Mouse (Mus musculus): Measurements from ENCODE around the gene Gm37419. TPM values are rescaled to one million over a fixed set of nuclear protein-coding genes. Genes with fewer than 3 reads are reported as not detected.

The Gm37419 gene
- total RNA-seq, 2 experiments from 2014 or later: not detected

DNA sequence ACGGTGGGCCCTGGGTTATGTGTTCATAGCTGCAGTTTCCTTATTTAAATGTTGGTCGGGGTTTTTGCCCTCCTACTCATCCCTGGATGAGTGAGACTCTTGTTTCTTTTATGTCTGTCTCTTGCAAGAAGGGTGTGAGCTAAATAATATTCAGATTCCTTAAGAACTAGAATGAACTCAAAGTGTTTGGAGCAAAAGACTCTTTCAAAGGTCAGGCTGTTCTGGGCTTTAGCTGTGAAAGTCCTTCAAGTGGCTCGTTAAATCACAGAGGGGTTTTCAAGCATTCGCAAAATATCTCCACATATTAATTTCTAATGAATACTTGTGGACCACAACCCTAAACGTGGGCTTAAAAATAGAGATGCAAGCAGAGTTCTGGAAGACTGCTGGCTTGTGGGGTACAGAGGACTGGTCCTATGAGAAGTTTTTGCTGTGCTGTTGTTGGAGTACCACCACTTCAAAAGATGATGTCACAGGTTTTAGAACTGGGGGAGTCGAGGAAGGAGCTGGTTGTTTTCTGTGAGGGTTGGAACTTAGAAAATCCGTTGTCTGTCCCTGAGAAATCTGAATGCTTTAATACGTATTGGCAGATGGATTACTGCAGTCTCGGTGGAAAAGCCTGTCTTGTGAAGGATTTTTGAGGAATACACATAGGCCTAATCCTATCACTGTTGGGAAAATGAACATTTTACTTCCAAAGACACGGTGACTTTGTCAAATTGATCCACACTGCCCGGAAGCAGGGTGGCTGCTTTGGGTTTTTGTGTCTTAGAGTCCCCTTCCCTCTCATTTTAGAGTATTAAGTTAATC is 2.1 kb downstream of the Gm37419 start:
- Histone ChIP-seq H3K4me3 (peak overlapping the region; percentile 94), H3K27ac (peak overlapping the region; percentile 99)
- DNase-seq: no peak
- intact Hi-C loops (cut with DNase I): loop anchor here (1.0 to 5.0 kb wide), 5 partner anchors 83 to 402 kb away; partner anchors contain the start of gene Lpp
- TF ChIP-seq CTCF (IDR thresholded peaks at IDR 0.05): no peak

- Histone ChIP-seq H3K27ac (peak overlapping the region; percentile 99), H3K4me3 (peak overlapping the region; percentile 94)
- peak; percentile 94 for DNase-seq
- peak; percentile 96; the same call in 1 of the 2 replicates for TF ChIP-seq CTCF (IDR thresholded peaks at IDR 0.05)
- intact Hi-C loops (cut with DNase I): loop anchor here (5.0 kb wide), 3 partner anchors 166 to 401 kb away; partner anchors contain the start of gene Lpp
Observed at GRCm38 (mm10) chr16:23991170-23991569, 2.9 kb downstream of the Gm37419 start.

DNA sequence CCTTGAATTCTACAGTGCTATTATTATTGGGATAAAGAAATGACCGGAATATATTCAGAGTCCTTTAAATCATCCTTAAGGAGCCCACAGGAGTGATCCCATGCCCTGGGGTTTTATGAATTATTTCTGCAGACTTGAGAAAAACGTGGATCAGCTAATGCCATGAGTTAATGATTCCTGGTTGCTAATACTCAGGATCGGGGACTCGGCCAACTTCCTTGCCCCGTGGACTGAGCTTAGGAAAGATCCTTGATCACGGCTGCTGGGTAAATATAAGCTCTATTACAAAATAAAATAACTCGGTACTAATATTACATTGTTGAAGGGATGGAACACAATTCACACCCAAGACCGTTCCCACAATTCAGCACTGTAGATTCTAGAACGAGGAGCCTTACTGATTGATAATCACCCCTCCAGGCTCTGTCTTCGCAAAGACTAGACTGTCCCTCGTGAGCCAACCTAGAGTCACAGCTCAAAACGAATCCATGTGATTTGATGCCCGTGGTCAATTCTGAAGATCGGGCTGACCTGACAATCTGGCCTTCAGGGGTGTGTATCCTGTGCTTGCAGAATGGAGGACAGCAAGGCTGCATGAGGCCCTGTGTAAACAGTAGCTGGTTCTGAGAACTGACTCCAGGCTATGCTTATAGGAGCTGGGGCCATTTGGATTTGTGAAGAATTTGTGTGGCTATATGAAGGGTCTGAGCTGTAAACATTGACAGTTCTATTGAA is 3.7 kb downstream of the Gm37419 start:
- intact Hi-C loops (cut with DNase I): loop anchor here (5.0 kb wide), 3 partner anchors 165 to 400 kb away; partner anchors contain the start of gene Lpp
- no peak for TF ChIP-seq CTCF (IDR thresholded peaks at IDR 0.05)
- Histone ChIP-seq H3K4me3 (peak overlapping the region; percentile 94), H3K27ac (peak overlapping the region; percentile 99)
- no peak for DNase-seq

DNA sequence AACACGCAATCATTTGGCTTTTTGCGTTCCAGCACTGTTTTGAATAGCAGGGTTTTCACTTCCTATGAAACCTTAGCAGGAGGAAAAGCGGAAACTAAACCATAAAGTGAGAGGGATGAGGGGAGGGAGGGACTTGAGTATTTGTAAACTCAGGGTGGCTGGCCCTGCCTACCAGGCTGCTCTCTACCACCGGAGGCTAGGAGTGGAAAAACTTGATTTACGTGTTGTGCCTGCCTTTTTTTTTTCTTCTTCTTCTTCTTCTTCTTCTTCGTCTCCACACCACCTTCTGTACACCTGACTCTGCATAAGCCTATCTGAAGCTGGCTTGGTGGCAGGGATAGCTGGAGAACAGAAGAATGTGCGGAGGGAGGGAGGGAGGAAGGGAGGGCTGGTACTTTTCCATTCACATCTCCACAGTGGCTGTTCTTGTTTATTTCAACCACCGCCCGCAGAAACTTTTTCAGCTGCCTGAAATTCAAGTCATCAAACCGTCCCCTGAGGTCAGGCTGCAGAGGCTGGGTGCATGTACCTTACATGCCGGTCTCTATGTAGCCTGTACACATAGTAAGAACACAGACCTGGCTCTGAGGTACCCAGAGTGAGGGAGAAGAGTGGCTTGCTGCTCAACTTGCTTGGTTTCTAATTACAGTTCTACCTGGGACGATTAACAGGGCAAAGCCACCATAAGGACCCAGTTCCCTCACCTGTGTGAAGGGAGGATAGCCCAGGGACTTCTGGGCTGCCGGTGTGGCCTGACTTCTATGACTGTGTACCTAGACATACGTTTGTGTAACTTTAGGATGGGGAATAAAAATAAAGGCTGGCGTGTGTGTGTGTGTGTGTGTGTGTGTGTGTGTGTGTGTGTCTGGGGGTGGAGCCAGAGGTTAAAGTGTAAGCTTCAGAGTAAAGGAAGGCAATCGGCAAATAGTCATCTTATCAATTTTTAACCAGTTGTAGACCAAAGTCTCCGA is 5.4 kb downstream of the Gm37419 start:
- peak; percentile 56 for DNase-seq
- intact Hi-C loops (cut with DNase I): loop anchor here (5.0 kb wide), 3 partner anchors 164 to 399 kb away; partner anchors contain the start of gene Lpp
- TF ChIP-seq CTCF (IDR thresholded peaks at IDR 0.05): no peak
- peak overlapping the region; percentile 99 for H3K27ac ChIP-seq
- H3K4me3 ChIP-seq: peak overlapping the region; percentile 53

- peak overlapping the region; percentile 57; the same call in 1 of the 2 replicates for H3K27ac ChIP-seq
- no peak for TF ChIP-seq CTCF (IDR thresholded peaks at IDR 0.05)
- no peak for DNase-seq
- no peak overlapping the region for H3K4me3 ChIP-seq
- intact Hi-C loops (cut with DNase I): no loop called here
Observed at GRCm38 (mm10) chr16:23996342-23996741, 8.1 kb downstream of the Gm37419 start.

GRCm38 (mm10) chr16:23997228-23997627 is 8.9 kb downstream of the Gm37419 start:
- Histone ChIP-seq H3K27ac (no peak overlapping the region), H3K4me3 (no peak overlapping the region)
- intact Hi-C loops (cut with DNase I): no loop called here
- no peak for DNase-seq
- TF ChIP-seq CTCF (IDR thresholded peaks at IDR 0.05): no peak

DNA sequence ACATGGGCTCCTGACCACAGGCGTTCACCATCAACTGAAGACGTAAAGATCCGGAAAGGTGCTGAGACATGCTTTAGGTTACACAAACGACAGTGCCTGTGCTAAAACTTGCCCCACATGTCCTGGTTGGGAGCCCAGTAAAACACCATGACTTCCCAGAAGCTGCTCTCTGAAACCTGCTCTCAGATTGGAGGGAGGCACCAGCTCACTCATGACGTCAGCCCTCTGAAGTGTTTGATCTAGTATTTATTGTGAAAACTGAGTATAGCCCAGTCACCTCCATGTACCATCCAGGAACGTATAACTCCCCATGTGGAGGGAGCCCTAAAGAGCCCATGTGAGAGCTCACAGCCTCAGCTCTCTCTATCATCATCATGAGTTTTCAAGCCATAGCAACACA is 9.6 kb downstream of the Gm37419 start:
- Histone ChIP-seq H3K4me3 (no peak overlapping the region), H3K27ac (no peak overlapping the region)
- intact Hi-C loops (cut with DNase I): no loop called here
- no peak for TF ChIP-seq CTCF (IDR thresholded peaks at IDR 0.05)
- no peak for DNase-seq

DNA sequence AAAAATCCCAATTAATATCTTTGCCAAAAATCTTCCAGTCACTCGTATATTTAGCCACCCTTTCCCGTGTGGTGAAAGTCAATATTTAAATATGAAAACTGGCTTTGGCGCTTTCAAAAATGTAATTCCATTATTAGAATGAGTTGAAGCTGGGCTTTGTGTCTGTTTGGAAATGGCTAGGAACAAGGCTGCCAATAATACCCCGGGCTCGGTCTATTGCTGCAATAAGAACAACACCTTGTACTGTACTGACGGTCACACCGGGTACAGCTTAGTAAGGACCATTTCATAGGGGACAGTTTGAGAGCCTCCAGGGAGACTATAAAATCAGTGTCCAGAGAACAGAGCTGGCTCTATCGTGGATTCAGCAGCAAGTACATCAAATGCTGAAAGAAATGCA is 17.6 kb downstream of the Gm37419 start:
- DNase-seq: no peak
- Histone ChIP-seq H3K4me3 (no peak overlapping the region), H3K27ac (no peak overlapping the region)
- intact Hi-C loops (cut with DNase I): no loop called here
- TF ChIP-seq CTCF (IDR thresholded peaks at IDR 0.05): no peak

GRCm38 (mm10) chr16:24009891-24010290 is 21.6 kb downstream of the Gm37419 start:
- Histone ChIP-seq H3K4me3 (no peak overlapping the region), H3K27ac (no peak overlapping the region)
- DNase-seq: no peak
- TF ChIP-seq CTCF (IDR thresholded peaks at IDR 0.05): no peak
- intact Hi-C loops (cut with DNase I): no loop called here

DNA sequence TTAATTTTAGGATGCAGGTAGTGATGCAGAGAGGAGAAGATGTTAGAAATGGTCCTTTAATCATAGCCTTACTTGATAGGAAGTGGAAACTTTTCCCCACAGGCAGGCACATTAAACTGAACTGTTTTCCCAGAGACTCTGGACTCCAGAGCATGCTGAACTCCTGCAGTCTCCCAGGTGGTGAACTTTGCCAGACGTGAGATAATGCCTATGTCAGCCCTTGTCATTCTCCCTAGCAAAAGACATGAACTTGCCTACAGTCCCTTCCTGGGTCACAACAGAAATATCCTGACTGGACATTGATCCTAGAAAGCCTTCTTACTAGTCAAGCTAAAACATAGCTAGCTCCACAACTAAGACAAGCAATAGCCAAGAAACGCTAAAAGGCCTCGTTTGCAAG is 23.0 kb downstream of the Gm37419 start:
- DNase-seq: no peak
- Histone ChIP-seq H3K27ac (no peak overlapping the region), H3K4me3 (no peak overlapping the region)
- TF ChIP-seq CTCF (IDR thresholded peaks at IDR 0.05): no peak
- intact Hi-C loops (cut with DNase I): no loop called here

- intact Hi-C loops (cut with DNase I): no loop called here
- no peak for TF ChIP-seq CTCF (IDR thresholded peaks at IDR 0.05)
- Histone ChIP-seq H3K27ac (no peak overlapping the region), H3K4me3 (no peak overlapping the region)
- no peak for DNase-seq
Observed at GRCm38 (mm10) chr16:24012066-24012465, 23.8 kb downstream of the Gm37419 start.

GRCm38 (mm10) chr16:24014378-24014777 is 26.1 kb downstream of the Gm37419 start:
- Histone ChIP-seq H3K27ac (no peak overlapping the region), H3K4me3 (no peak overlapping the region)
- no peak for TF ChIP-seq CTCF (IDR thresholded peaks at IDR 0.05)
- intact Hi-C loops (cut with DNase I): no loop called here
- no peak for DNase-seq
